Mouse (Mus musculus): ENCODE results near the gene Ikzf2. TPM values are rescaled to one million over a fixed set of nuclear protein-coding genes. Genes with fewer than 3 reads are reported as not detected.

Gene Ikzf2
- total RNA-seq, 1 experiment: 3.4 TPM

GRCm38 (mm10) chr1:69604213-69604612 is 82.8 kb downstream of the Ikzf2 start:
- TF ChIP-seq CHD2 (IDR thresholded peaks at IDR 0.05; ENCODE audit: low read depth, low read length) (no peak), ZNF384 (IDR thresholded peaks at IDR 0.05; ENCODE audit: low read depth, low read length) (no peak), ZC3H11A (IDR thresholded peaks at IDR 0.05; ENCODE audit: borderline replicate concordance, low read depth, low read length) (no peak), MAFK (IDR thresholded peaks at IDR 0.05; ENCODE audit: insufficient read depth, low read depth, low read length) (no peak)
- H3K4me3 ChIP-seq (ENCODE audit: insufficient read depth in 1 of 2, low read depth in 1 of 2, low read length in 2 of 2, poor library complexity in 1 of 2, severe bottlenecking in 1 of 2): no peak overlapping the region
- in situ Hi-C loops (cut with MboI; ENCODE audit: low sequenced_read_pairs in 2 of 2, unreplicated experiment in 2 of 2): no loop called here
- no peaks in the 10 kb centered on the region for H3K9me3 ChIP-seq (ENCODE audit: control insufficient read depth, insufficient read depth, low read depth, low read length)
- no peaks in the 10 kb centered on the region for H3K4me1 ChIP-seq (ENCODE audit: control insufficient read depth in 2 of 2, insufficient read depth in 2 of 2, low read length in 2 of 2, poor library complexity in 1 of 2)
- no peaks in the 10 kb centered on the region for H3K36me3 ChIP-seq (ENCODE audit: control insufficient read depth, insufficient read depth, low read length, poor library complexity, severe bottlenecking)
- H3K9ac ChIP-seq (ENCODE audit: insufficient read depth, low read depth, low read length, poor library complexity, severe bottlenecking): no peak overlapping the region
- H3K27ac ChIP-seq (ENCODE audit: insufficient read depth, low read depth, low read length, poor library complexity, severe bottlenecking): no peak overlapping the region
- DNase-seq (ENCODE audit: low read depth, low spot score): no peak

DNA sequence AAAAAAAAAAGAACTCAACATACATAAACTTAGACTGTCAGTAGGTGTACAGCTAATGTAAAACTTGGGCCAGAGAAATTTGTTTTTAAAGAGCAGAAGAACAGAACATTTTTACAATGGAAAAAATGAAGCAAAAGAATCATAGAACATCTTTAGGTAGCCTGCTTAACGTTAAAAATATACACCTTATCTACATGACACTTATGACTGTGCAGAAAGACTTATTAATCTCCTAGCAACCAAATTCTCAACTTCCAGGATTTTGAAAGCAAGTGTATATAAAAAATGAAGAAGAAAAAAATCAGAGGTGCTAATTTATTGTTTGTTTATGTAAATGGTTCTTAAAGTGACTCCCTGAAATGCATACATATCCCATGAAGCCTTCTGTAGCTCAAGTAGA is 86.1 kb downstream of the Ikzf2 start:
- Histone ChIP-seq H3K4me3 (ENCODE audit: insufficient read depth in 1 of 2, low read depth in 1 of 2, low read length in 2 of 2, poor library complexity in 1 of 2, severe bottlenecking in 1 of 2) (no peak overlapping the region), H3K36me3 (ENCODE audit: control insufficient read depth, insufficient read depth, low read length, poor library complexity, severe bottlenecking) (no peaks in the 10 kb centered on the region), H3K9me3 (ENCODE audit: control insufficient read depth, insufficient read depth, low read depth, low read length) (no peaks in the 10 kb centered on the region), H3K27ac (ENCODE audit: insufficient read depth, low read depth, low read length, poor library complexity, severe bottlenecking) (no peak overlapping the region), H3K9ac (ENCODE audit: insufficient read depth, low read depth, low read length, poor library complexity, severe bottlenecking) (no peak overlapping the region), H3K4me1 (ENCODE audit: control insufficient read depth in 2 of 2, insufficient read depth in 2 of 2, low read length in 2 of 2, poor library complexity in 1 of 2) (no peaks in the 10 kb centered on the region)
- TF ChIP-seq MAFK (IDR thresholded peaks at IDR 0.05; ENCODE audit: insufficient read depth, low read depth, low read length) (no peak), HCFC1 (IDR thresholded peaks at IDR 0.05; ENCODE audit: borderline replicate concordance, insufficient read depth, low read length) (no peak), ZC3H11A (IDR thresholded peaks at IDR 0.05; ENCODE audit: borderline replicate concordance, low read depth, low read length) (no peak), CHD2 (IDR thresholded peaks at IDR 0.05; ENCODE audit: low read depth, low read length) (no peak), ZNF384 (IDR thresholded peaks at IDR 0.05; ENCODE audit: low read depth, low read length) (no peak)
- in situ Hi-C loops (cut with MboI; ENCODE audit: low sequenced_read_pairs in 2 of 2, unreplicated experiment in 2 of 2): no loop called here
- no peak for DNase-seq (ENCODE audit: low read depth, low spot score)

DNA sequence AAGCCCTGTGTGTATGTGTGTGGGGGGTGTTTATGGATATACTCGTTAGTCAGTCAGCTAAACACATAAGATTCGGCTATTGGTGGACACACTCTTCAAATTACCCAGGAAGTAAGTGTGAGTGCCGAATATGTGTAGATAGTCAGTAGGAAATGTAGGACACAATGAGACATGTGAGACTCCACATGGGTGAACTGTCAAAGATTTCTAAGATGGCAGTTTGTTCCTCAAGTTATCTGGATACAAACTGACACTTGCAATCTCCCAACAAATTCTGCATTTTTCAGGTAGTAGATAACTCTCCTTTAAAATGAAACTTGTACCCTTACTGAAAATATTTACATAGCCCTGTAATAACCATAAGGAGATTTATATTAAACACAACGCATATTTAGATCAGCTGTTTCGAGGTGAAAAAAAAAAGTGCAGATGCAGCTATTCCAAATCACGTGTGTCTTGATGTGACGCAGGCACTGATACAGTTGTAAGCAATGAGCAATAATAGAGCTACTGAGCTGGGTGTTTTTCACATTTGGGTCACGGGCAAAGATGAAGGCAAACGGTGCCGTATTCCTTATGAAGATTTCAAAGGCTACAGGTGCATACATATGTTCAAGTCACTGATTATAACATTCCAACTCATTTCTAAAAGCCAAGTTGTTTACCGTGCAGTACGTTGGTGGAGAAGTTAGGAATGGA is 87.8 kb downstream of the Ikzf2 start:
- Histone ChIP-seq H3K4me1 (ENCODE audit: control insufficient read depth in 2 of 2, insufficient read depth in 2 of 2, low read length in 2 of 2, poor library complexity in 1 of 2) (no peaks in the 10 kb centered on the region), H3K36me3 (ENCODE audit: control insufficient read depth, insufficient read depth, low read length, poor library complexity, severe bottlenecking) (no peaks in the 10 kb centered on the region), H3K9ac (ENCODE audit: insufficient read depth, low read depth, low read length, poor library complexity, severe bottlenecking) (no peak overlapping the region), H3K9me3 (ENCODE audit: control insufficient read depth, insufficient read depth, low read depth, low read length) (no peaks in the 10 kb centered on the region), H3K4me3 (ENCODE audit: insufficient read depth in 1 of 2, low read depth in 1 of 2, low read length in 2 of 2, poor library complexity in 1 of 2, severe bottlenecking in 1 of 2) (no peak overlapping the region), H3K27ac (ENCODE audit: insufficient read depth, low read depth, low read length, poor library complexity, severe bottlenecking) (no peak overlapping the region)
- TF ChIP-seq ZC3H11A (IDR thresholded peaks at IDR 0.05; ENCODE audit: borderline replicate concordance, low read depth, low read length): no peak
- TF ChIP-seq ZNF384 (IDR thresholded peaks at IDR 0.05; ENCODE audit: low read depth, low read length): no peak
- TF ChIP-seq CHD2 (IDR thresholded peaks at IDR 0.05; ENCODE audit: low read depth, low read length): no peak
- TF ChIP-seq HCFC1 (IDR thresholded peaks at IDR 0.05; ENCODE audit: borderline replicate concordance, insufficient read depth, low read length): no peak
- in situ Hi-C loops (cut with MboI; ENCODE audit: low sequenced_read_pairs in 2 of 2, unreplicated experiment in 2 of 2): no loop called here
- DNase-seq (ENCODE audit: low read depth, low spot score): no peak

DNA sequence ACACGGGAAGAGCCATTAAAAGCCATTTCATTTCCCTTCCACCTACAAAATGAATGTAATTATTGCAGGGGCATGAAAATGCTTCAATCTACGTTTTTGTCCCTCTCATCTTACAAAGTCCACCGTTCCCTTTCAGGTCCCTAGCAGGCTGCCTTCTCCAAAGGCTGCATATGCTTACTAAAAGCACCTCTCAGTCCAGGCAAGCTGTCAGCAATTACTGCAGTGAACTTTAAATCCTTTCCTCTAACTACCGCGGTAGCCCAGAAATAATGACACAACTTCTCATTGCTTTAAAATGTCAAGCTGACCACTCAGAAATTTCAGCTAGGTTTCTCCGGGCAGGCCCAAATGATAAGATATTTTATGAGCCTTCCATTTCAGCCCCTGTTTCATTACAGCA is 95.2 kb downstream of the Ikzf2 start:
- no peak for DNase-seq (ENCODE audit: low read depth, low spot score)

More for the DNA sequence above, 95.2 kb downstream of the Ikzf2 start:
- H3K9me3 ChIP-seq (ENCODE audit: control insufficient read depth, insufficient read depth, low read depth, low read length): no peaks in the 10 kb centered on the region
- in situ Hi-C loops (cut with MboI; ENCODE audit: low sequenced_read_pairs in 2 of 2, unreplicated experiment in 2 of 2): no loop called here
- no peak overlapping the region for H3K4me3 ChIP-seq (ENCODE audit: insufficient read depth in 1 of 2, low read depth in 1 of 2, low read length in 2 of 2, poor library complexity in 1 of 2, severe bottlenecking in 1 of 2)
- no peak overlapping the region for H3K9ac ChIP-seq (ENCODE audit: insufficient read depth, low read depth, low read length, poor library complexity, severe bottlenecking)
- no peak for TF ChIP-seq ZC3H11A (IDR thresholded peaks at IDR 0.05; ENCODE audit: borderline replicate concordance, low read depth, low read length)
- TF ChIP-seq CHD2 (IDR thresholded peaks at IDR 0.05; ENCODE audit: low read depth, low read length): no peak
- no peak for TF ChIP-seq MAFK (IDR thresholded peaks at IDR 0.05; ENCODE audit: insufficient read depth, low read depth, low read length)
- no peak for TF ChIP-seq HCFC1 (IDR thresholded peaks at IDR 0.05; ENCODE audit: borderline replicate concordance, insufficient read depth, low read length)
- TF ChIP-seq ZNF384 (IDR thresholded peaks at IDR 0.05; ENCODE audit: low read depth, low read length): no peak
- no peaks in the 10 kb centered on the region for H3K4me1 ChIP-seq (ENCODE audit: control insufficient read depth in 2 of 2, insufficient read depth in 2 of 2, low read length in 2 of 2, poor library complexity in 1 of 2)
- H3K27ac ChIP-seq (ENCODE audit: insufficient read depth, low read depth, low read length, poor library complexity, severe bottlenecking): no peak overlapping the region
- no peaks in the 10 kb centered on the region for H3K36me3 ChIP-seq (ENCODE audit: control insufficient read depth, insufficient read depth, low read length, poor library complexity, severe bottlenecking)
